In genomic region chr1:171787281-171788015, GRCm38 (mm10) we compare ENCODE assay signal across 26 mouse cellular contexts. TPM values are rescaled to one million over a fixed set of nuclear protein-coding genes. Genes with fewer than 3 reads are reported as not detected.
DNase-seq lines count a peak whose midpoint lies in the region; TF ChIP-seq lines count a peak whose summit lies in the region.
"Had no signal": no experiment of that assay in that cellular context is flagged by ENCODE, and none has a peak within 500 bp of the region (broad histone marks: within the 10 kb centered on the region; RNA-seq: fewer than 3 reads in every experiment).

No protein-coding gene starts in this region.

- no peak; the same call in none of the 2 replicates for TF ChIP-seq CTCF in left cerebral cortex, adult 2 months (IDR thresholded peaks at IDR 0.05)

- H3K4me3 ChIP-seq in left cerebral cortex, adult 2 months, result no peak overlapping the region
- H3K4me3 ChIP-seq: embryonic facial prominence, embryonic 12.5 days; heart, embryonic 10.5 days; heart, embryonic 15.5 days; liver, embryonic 13.5 days; midbrain, embryonic 10.5 days; myocyte; neural tube, embryonic 12.5 days had no signal

- intact Hi-C loops in left cerebral cortex, adult 2 months (cut with DNase I), result loop anchor here (1.0 kb wide), 1 partner anchor 14 kb away; no protein-coding TSS in a partner anchor
- intact Hi-C loops in left cerebral cortex, postnatal 4 days (cut with DNase I), result no loop called here

- DNase-seq in left cerebral cortex, adult 2 months (ENCODE audit: extremely low spot score in 1 of 2, low spot score in 2 of 2), result no peak
- DNase-seq in left cerebral cortex, postnatal 4 days, result no peak
- peak; percentile 69 to 78 for DNase-seq in spleen, postnatal 36 days (ENCODE audit: low spot score in 2 of 2)
- no peak for DNase-seq in spleen, postnatal 4 days (ENCODE audit: low spot score in 2 of 2)
- peak; percentile 67 for DNase-seq in induced T-regulatory cell, adult 2 months (ENCODE audit: low read depth)
- no peak for DNase-seq in yolk sac, embryonic 10.5 days (ENCODE audit: low spot score)
- no peak for DNase-seq in kidney, adult 9 months
- DNase-seq: adrenal gland, postnatal 36 days; cerebellum, adult 2 months; cerebellum, postnatal 14 days; gastrocnemius, postnatal 25 days; kidney, postnatal 14 days; liver, embryonic 13.5 days; lung, adult 2 months; lung, postnatal 10 days; right cerebral cortex, postnatal 4 days; thymus, adult 18-20 months; thymus, postnatal 25 days had no signal

- H3K27ac ChIP-seq in left cerebral cortex, adult 2 months, result peak overlapping the region; percentile 78
- H3K27ac ChIP-seq: embryonic facial prominence, embryonic 12.5 days; heart, embryonic 10.5 days; heart, embryonic 15.5 days; hindbrain, postnatal 0 days; liver, embryonic 13.5 days; midbrain, embryonic 10.5 days; neural tube, embryonic 12.5 days; stomach, postnatal 0 days had no signal

RNA-seq across cellular contexts. Expression of gene Slamf1, which starts 20.5 kb away (rescaled TPM):
- total RNA-seq in left cerebral cortex, adult 2 months (2021), result under 1 TPM; 0.52 to 0.68 TPM
- under 1 TPM in 1 of 2 experiments, not detected in 1; 0.22 TPM for total RNA-seq in left cerebral cortex, postnatal 4 days (2021)
- total RNA-seq: gastrocnemius, postnatal 25 days had no signal

RNA-seq across cellular contexts. Expression of gene Cd84, which starts 52.0 kb away (rescaled TPM):
- 1 to 10 TPM; 1.9 to 2.1 TPM for total RNA-seq in left cerebral cortex, adult 2 months (2021)
- 1 to 10 TPM; 1.3 to 1.4 TPM for total RNA-seq in left cerebral cortex, postnatal 4 days (2021)

Comparison
In these comparisons a context has a peak if more than half of its experiments do, and no peak if none do; other contexts are left out.
1. DNase-seq: peak in spleen, postnatal 36 days (2 of 2) and induced T-regulatory cell, adult 2 months (single experiment); none in left cerebral cortex, adult 2 months (0 of 2), left cerebral cortex, postnatal 4 days (single experiment), spleen, postnatal 4 days (0 of 2), yolk sac, embryonic 10.5 days (single experiment) and kidney, adult 9 months (single experiment).